Mouse (Mus musculus): ENCODE measurements around the gene Gm6309. TPM values are rescaled to one million over a fixed set of nuclear protein-coding genes. Genes with fewer than 3 reads are reported as not detected.

Gm6309 gene
- polyA plus RNA-seq, 1 experiment from 2014 or later, result not detected

Other genes with a start within 250 kb of the Gm6309 start
- 0.13 TPM in 1 of 2 replicates, not detected in the other for gene Cyp3a25, start 161.1 kb downstream of the Gm6309 start, polyA plus RNA-seq (2015; fragmentation: Nextera tagmentation; extraction: Ambion mirVana)
- not detected in 2 replicates for gene Cyp3a59, start 91.5 kb downstream of the Gm6309 start, polyA plus RNA-seq (2015; fragmentation: Nextera tagmentation; extraction: Ambion mirVana)
- gene Gm5565, start 10.2 kb downstream of the Gm6309 start, polyA plus RNA-seq (2015; fragmentation: Nextera tagmentation; extraction: Ambion mirVana), result not detected in 2 replicates
- not detected in 2 replicates for gene 1700001J03Rik, start 14.6 kb upstream of the Gm6309 start, polyA plus RNA-seq (2015; fragmentation: Nextera tagmentation; extraction: Ambion mirVana)
- gene Rnf6, start 50.8 kb upstream of the Gm6309 start, polyA plus RNA-seq (2015; fragmentation: Nextera tagmentation; extraction: Ambion mirVana), result 58.1 and 64.6 TPM in 2 replicates
- 11.5 and 13.0 TPM in 2 replicates for gene Cdk8, start 60.5 kb upstream of the Gm6309 start, polyA plus RNA-seq (2015; fragmentation: Nextera tagmentation; extraction: Ambion mirVana)
- gene Wasf3, start 214.3 kb upstream of the Gm6309 start, polyA plus RNA-seq (2015; fragmentation: Nextera tagmentation; extraction: Ambion mirVana), result 1.8 and 1.9 TPM in 2 replicates